Mouse (Mus musculus): ENCODE data around the gene Zbtb7b. TPM values are rescaled to one million over a fixed set of nuclear protein-coding genes. Genes with fewer than 3 reads are reported as not detected.

The Zbtb7b gene
- polyA plus RNA-seq, 1 experiment from 2014 or later: 0.49 TPM

DNA sequence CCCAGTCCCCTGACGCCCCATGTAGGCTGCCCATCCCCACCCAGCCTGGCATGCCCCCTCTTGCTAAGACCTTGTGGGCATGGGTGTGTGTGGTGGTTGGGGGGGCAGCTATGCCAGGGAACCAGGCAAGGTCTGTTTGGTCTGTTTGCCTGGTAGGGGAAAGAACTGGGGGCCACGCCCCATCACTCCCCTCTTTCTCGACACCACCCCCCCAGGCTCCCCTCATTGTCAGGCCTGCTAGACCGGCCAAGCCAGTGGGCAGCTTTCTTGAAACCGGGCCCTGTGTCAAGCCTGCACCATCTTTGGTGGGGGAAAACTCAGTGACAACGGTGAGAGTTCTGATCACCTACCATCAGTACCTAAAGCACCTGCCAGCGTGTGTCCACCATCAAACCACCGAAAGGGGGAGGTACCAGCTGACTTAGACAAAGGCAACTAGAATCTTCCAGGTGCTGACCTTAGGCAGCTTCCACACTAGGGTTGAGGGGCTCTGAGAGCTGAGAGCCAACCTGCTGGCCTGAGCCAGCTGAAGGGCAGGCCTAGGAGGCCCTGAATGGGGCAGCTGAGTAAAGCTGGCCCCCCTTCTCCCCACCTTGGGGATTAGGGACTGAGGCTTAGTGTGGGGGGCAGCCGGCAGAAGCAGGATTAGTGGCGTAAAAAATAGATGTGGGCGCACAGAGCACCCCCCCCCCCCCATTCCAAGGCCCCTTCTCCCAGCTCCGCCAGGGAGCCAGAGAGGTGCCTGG lies 10.1 kb downstream of the Zbtb7b start:
- H3K4me3 ChIP-seq (ENCODE audit: low read depth, low read length): no peak overlapping the region

DNA sequence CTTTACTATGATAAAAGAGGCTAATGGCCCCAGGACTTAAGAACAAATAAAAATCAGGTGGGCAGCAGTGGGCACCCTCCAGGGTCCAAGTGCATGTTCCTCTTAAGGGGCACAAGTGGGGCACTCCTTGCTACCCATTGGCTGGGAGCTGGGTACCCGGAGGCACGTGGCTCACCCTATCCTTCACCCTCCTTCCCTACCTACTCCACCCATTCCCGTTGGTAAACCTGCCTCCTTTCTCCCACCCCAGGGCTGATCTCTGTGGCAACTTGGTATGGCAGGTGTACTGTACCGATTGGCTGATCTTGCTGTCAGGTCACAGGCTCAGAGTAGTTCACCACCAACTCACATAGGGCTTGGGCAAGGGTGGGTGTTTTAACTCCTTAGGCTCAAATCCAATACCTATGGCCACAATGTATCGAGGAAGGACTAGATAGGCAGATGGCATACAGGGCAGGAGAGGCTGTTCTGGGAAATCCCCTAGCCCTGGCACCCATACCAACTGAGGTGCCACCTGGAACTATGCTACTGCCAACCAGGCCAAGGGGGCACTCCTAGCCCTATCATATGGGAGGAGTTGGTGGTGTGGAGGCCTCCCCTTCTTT lies 10.8 kb downstream of the Zbtb7b start:
- Histone ChIP-seq H3K27ac (replicated peaks; ENCODE audit: low read depth, low read length) (no peak overlapping the region), H3K4me1 (ENCODE audit: control insufficient read depth, insufficient read depth, low read length) (peaks cover 3% of the 10 kb centered on the region; the same call in 1 of the 2 replicates)
- WGBS: 83% methylated on average over 5 of the region's 5 CpGs

More for the DNA sequence above, 10.1 kb downstream of the Zbtb7b start:
- no peak overlapping the region for H3K9ac ChIP-seq (replicated peaks; ENCODE audit: low read length)
- ATAC-seq (replicated peaks; ENCODE audit: insufficient number of reproducible peaks, low FRiP score, low TSS enrichment, low read depth) (no peak), DNase-seq (ENCODE audit: low spot score) (no peak)
- H3K36me3 ChIP-seq (replicated peaks; ENCODE audit: control insufficient read depth, insufficient read depth, low read depth, low read length): no peaks in the 10 kb centered on the region
- H3K27ac ChIP-seq (replicated peaks; ENCODE audit: low read depth, low read length): no peak overlapping the region
- no peaks in the 10 kb centered on the region for H3K9me3 ChIP-seq (replicated peaks; ENCODE audit: control insufficient read depth, low read length)
- H3K27me3 ChIP-seq (ENCODE audit: control insufficient read depth, insufficient read depth, low read length): no peaks in the 10 kb centered on the region
- WGBS: 59% methylated on average over 11 of the region's 12 CpGs
- no peak overlapping the region for H3K4me2 ChIP-seq (ENCODE audit: low read depth, low read length)
- peaks cover 2% of the 10 kb centered on the region; the same call in 1 of the 2 replicates for H3K4me1 ChIP-seq (ENCODE audit: control insufficient read depth, insufficient read depth, low read length)

DNA sequence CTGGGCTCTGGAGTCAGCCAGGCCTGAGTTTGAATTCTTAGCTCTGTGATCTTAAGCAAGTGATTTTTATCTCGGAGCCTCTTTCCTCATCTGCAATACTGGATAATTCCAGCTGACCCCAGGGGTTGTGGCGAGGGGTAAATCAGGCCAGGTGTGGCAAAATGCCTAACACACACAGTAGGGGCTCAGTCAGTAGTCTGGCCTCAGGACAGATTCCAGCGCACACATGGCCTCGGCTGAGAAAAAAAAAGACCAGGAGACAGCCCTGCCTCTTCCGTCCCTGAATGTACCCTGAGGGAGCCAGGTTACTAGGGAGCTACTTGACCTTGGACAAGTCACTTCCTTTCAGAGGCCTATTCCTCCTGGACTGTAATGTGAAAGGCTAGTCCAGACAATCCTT lies 11.6 kb downstream of the Zbtb7b start:
- H3K27me3 ChIP-seq (ENCODE audit: control insufficient read depth, insufficient read depth, low read length): no peaks in the 10 kb centered on the region
- no peak overlapping the region for H3K9ac ChIP-seq (replicated peaks; ENCODE audit: low read length)
- DNase-seq (ENCODE audit: low spot score) (no peak), ATAC-seq (replicated peaks; ENCODE audit: insufficient number of reproducible peaks, low FRiP score, low TSS enrichment, low read depth) (no peak)
- H3K4me1 ChIP-seq (ENCODE audit: control insufficient read depth, insufficient read depth, low read length): peaks cover 5% of the 10 kb centered on the region
- 66% methylated on average over 5 of the region's 5 CpGs for WGBS
- H3K4me3 ChIP-seq (ENCODE audit: low read depth, low read length): no peak overlapping the region
- H3K36me3 ChIP-seq (replicated peaks; ENCODE audit: control insufficient read depth, insufficient read depth, low read depth, low read length): no peaks in the 10 kb centered on the region
- H3K9me3 ChIP-seq (replicated peaks; ENCODE audit: control insufficient read depth, low read length): no peaks in the 10 kb centered on the region
- no peak overlapping the region for H3K27ac ChIP-seq (replicated peaks; ENCODE audit: low read depth, low read length)
- H3K4me2 ChIP-seq (ENCODE audit: low read depth, low read length): no peak overlapping the region

More for the DNA sequence above, 10.8 kb downstream of the Zbtb7b start:
- DNase-seq (ENCODE audit: low spot score): no peak
- no peak overlapping the region for H3K4me3 ChIP-seq (ENCODE audit: low read depth, low read length)
- ATAC-seq (replicated peaks; ENCODE audit: insufficient number of reproducible peaks, low FRiP score, low TSS enrichment, low read depth): no peak
- no peaks in the 10 kb centered on the region for H3K36me3 ChIP-seq (replicated peaks; ENCODE audit: control insufficient read depth, insufficient read depth, low read depth, low read length)
- H3K4me2 ChIP-seq (ENCODE audit: low read depth, low read length): no peak overlapping the region
- H3K27me3 ChIP-seq (ENCODE audit: control insufficient read depth, insufficient read depth, low read length): no peaks in the 10 kb centered on the region
- no peaks in the 10 kb centered on the region for H3K9me3 ChIP-seq (replicated peaks; ENCODE audit: control insufficient read depth, low read length)
- no peak overlapping the region for H3K9ac ChIP-seq (replicated peaks; ENCODE audit: low read length)

DNA sequence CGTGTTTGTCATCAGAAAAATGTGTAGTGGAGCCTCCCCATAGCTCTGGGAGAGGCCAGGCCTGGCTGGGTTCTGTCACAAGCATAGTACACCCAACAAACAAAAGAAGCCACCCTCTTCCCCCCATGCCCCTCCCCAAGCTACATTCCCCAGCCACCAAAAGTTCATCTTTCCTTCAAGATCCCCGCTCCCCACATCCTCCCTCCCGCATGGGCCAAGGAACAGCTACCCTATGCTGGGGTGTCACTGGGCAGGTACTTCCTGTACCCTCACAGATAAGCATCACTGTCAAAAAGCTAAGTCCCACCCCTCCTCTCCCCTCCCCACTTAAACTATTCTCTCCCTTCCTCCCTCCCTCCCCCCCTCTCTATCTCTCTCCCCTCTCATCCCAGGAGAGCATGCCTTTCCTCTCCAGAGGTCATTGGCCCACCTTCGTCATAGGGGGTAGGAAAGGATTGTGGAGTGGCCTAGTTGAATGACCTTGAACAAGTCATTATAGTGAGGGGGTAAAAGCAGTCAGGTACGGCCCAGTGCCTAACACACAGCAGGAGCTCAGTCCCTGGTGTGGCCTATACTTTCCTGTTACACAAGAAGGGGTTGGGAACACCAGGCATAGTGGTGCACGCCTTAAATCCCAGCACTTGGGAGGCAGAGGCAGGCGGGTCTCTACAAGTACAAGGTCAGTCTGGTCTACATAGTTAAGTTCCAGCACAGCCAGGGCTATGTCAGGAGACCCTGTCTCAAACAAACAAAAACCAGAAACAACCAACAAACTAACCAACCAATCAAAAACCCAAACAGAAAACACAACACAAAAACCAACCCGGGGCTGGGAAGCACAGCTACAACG lies 12.3 kb downstream of the Zbtb7b start:
- no peaks in the 10 kb centered on the region for H3K36me3 ChIP-seq (replicated peaks; ENCODE audit: control insufficient read depth, insufficient read depth, low read depth, low read length)
- no peak overlapping the region for H3K27ac ChIP-seq (replicated peaks; ENCODE audit: low read depth, low read length)
- no peaks in the 10 kb centered on the region for H3K27me3 ChIP-seq (ENCODE audit: control insufficient read depth, insufficient read depth, low read length)
- H3K4me1 ChIP-seq (ENCODE audit: control insufficient read depth, insufficient read depth, low read length): peaks cover 5% of the 10 kb centered on the region
- no peaks in the 10 kb centered on the region for H3K9me3 ChIP-seq (replicated peaks; ENCODE audit: control insufficient read depth, low read length)
- no peak overlapping the region for H3K4me3 ChIP-seq (ENCODE audit: low read depth, low read length)
- WGBS: 81% methylated on average over 9 of the region's 9 CpGs
- ATAC-seq (replicated peaks; ENCODE audit: insufficient number of reproducible peaks, low FRiP score, low TSS enrichment, low read depth): no peak
- H3K9ac ChIP-seq (replicated peaks; ENCODE audit: low read length): no peak overlapping the region
- DNase-seq (ENCODE audit: low spot score): no peak
- H3K4me2 ChIP-seq (ENCODE audit: low read depth, low read length): no peak overlapping the region

DNA sequence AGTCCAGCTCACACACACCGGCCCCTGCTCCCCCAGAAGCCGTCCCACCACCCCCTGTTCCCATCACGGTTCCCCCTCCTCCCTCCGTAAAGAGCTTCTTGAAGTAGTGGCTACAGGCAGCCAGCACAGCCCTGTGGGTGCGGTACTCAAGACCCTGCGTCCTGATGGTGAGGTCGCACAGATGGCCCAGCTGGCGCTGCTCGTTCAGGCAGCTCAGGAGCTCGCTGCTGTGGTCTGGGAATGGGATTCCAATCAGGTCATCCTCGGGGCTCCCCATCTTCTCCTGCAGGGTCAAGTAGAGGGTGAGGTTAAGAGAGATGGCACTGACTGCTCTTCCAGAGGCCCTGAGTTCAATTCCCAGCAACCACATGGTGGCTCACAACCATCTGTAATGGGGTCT lies 13.3 kb downstream of the Zbtb7b start:
- H3K4me2 ChIP-seq (ENCODE audit: low read depth, low read length): no peak overlapping the region
- H3K9ac ChIP-seq (replicated peaks; ENCODE audit: low read length): no peak overlapping the region
- peaks cover 2% of the 10 kb centered on the region; the same call in 1 of the 2 replicates for H3K4me1 ChIP-seq (ENCODE audit: control insufficient read depth, insufficient read depth, low read length)
- H3K4me3 ChIP-seq (ENCODE audit: low read depth, low read length): no peak overlapping the region
- no peak overlapping the region for H3K27ac ChIP-seq (replicated peaks; ENCODE audit: low read depth, low read length)
- DNase-seq (ENCODE audit: low spot score): no peak
- no peaks in the 10 kb centered on the region for H3K36me3 ChIP-seq (replicated peaks; ENCODE audit: control insufficient read depth, insufficient read depth, low read depth, low read length)
- no peaks in the 10 kb centered on the region for H3K9me3 ChIP-seq (replicated peaks; ENCODE audit: control insufficient read depth, low read length)
- 89% methylated on average over 11 of the region's 11 CpGs for WGBS
- ATAC-seq (replicated peaks; ENCODE audit: insufficient number of reproducible peaks, low FRiP score, low TSS enrichment, low read depth): no peak
- no peaks in the 10 kb centered on the region for H3K27me3 ChIP-seq (ENCODE audit: control insufficient read depth, insufficient read depth, low read length)

DNA sequence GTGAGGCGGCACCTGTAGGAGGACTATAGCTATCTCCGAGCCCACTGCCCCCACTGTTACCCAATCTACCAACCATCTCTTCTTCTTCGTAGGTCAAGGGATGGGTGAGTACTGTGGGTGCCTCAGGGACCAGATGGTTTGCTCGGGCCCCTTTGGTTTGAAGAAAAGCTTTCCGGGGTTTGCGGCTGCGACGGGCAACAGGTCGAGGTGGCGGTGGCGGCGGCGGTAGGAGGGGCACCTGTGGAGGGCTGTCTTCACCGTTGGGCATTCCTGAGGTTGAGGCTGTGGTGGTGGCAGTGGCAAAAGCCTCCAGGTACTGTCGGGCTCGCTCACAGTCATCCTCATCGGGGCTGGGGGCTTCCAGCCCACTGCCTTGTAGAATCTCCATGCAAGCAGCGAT lies 13.9 kb downstream of the Zbtb7b start:
- H3K27me3 ChIP-seq (ENCODE audit: control insufficient read depth, insufficient read depth, low read length): no peaks in the 10 kb centered on the region
- no peak overlapping the region for H3K4me3 ChIP-seq (ENCODE audit: low read depth, low read length)
- no peaks in the 10 kb centered on the region for H3K9me3 ChIP-seq (replicated peaks; ENCODE audit: control insufficient read depth, low read length)
- WGBS: 93% methylated on average over 18 of the region's 18 CpGs
- no peak overlapping the region for H3K4me2 ChIP-seq (ENCODE audit: low read depth, low read length)
- H3K27ac ChIP-seq (replicated peaks; ENCODE audit: low read depth, low read length): no peak overlapping the region
- H3K9ac ChIP-seq (replicated peaks; ENCODE audit: low read length): no peak overlapping the region
- peaks cover 2% of the 10 kb centered on the region; the same call in 1 of the 2 replicates for H3K4me1 ChIP-seq (ENCODE audit: control insufficient read depth, insufficient read depth, low read length)
- no peaks in the 10 kb centered on the region for H3K36me3 ChIP-seq (replicated peaks; ENCODE audit: control insufficient read depth, insufficient read depth, low read depth, low read length)
- no peak for DNase-seq (ENCODE audit: low spot score)
- no peak for ATAC-seq (replicated peaks; ENCODE audit: insufficient number of reproducible peaks, low FRiP score, low TSS enrichment, low read depth)

DNA sequence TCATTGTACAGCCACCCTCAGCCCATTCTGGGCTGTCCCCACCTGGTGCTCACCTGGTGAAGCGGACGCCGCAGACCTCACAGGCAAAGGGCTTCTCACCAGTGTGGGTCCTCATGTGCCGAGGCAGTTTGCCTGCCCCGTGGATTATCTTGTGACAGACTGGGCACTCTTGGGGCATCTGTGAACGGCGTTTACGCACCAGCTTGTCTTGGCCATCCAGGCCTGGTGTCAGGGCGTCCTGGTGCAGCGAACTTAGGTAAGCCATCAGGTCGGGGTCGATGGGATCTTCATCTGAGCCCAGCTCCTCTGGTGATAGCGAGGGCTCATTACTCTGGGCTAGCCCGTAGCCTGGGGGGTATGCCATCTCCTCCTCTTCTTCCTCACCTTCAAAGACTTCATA lies 14.3 kb downstream of the Zbtb7b start:
- WGBS: 93% methylated on average over 14 of the region's 14 CpGs
- Histone ChIP-seq H3K36me3 (replicated peaks; ENCODE audit: control insufficient read depth, insufficient read depth, low read depth, low read length) (no peaks in the 10 kb centered on the region), H3K27ac (replicated peaks; ENCODE audit: low read depth, low read length) (no peak overlapping the region), H3K4me3 (ENCODE audit: low read depth, low read length) (no peak overlapping the region), H3K4me2 (ENCODE audit: low read depth, low read length) (no peak overlapping the region), H3K27me3 (ENCODE audit: control insufficient read depth, insufficient read depth, low read length) (no peaks in the 10 kb centered on the region), H3K9me3 (replicated peaks; ENCODE audit: control insufficient read depth, low read length) (no peaks in the 10 kb centered on the region), H3K4me1 (ENCODE audit: control insufficient read depth, insufficient read depth, low read length) (peaks cover 2% of the 10 kb centered on the region; the same call in 1 of the 2 replicates), H3K9ac (replicated peaks; ENCODE audit: low read length) (no peak overlapping the region)
- ATAC-seq (replicated peaks; ENCODE audit: insufficient number of reproducible peaks, low FRiP score, low TSS enrichment, low read depth) (no peak), DNase-seq (ENCODE audit: low spot score) (no peak)
